Mouse (Mus musculus) ES-Bruce4 (cell line): ENCODE results near the gene Cdh6. TPM values are rescaled to one million over a fixed set of nuclear protein-coding genes. Genes with fewer than 3 reads are reported as not detected.

ENCODE experiments used
- H3K27ac ChIP-seq: 2 replicates; pipeline ENCODE4 v1.5.1; 2012; ENCODE audit warnings: low read length, inconsistent platforms; ENCODE audit not compliant: insufficient read depth
- H3K27me3 ChIP-seq: 2 replicates; pipeline ENCODE4 v1.6.1; 2012; ENCODE audit warnings: mild to moderate bottlenecking, low read length, inconsistent platforms; ENCODE audit not compliant: control insufficient read depth, poor library complexity, insufficient read depth, severe bottlenecking
- H3K36me3 ChIP-seq: 2 replicates; pipeline ENCODE4 v1.6.1; 2012; ENCODE audit warnings: inconsistent platforms, mild to moderate bottlenecking, low read length, moderate library complexity; ENCODE audit not compliant: control insufficient read depth, poor library complexity, insufficient read depth, severe bottlenecking
- H3K4me1 ChIP-seq: one replicate; pipeline ENCODE4 v1.8.1; 2011; ENCODE audit warnings: low read length; ENCODE audit not compliant: control insufficient read depth, insufficient read depth
- H3K4me3 ChIP-seq: 2 replicates; pipeline ENCODE4 v1.5.1; 2011; ENCODE audit warnings: low read depth, mild to moderate bottlenecking, low read length
- H3K9ac ChIP-seq: 2 replicates; pipeline ENCODE4 v1.6.1; 2012; ENCODE audit warnings: low read depth, mild to moderate bottlenecking, inconsistent platforms; ENCODE audit not compliant: poor library complexity, severe bottlenecking
- H3K9me3 ChIP-seq: replicated peaks from 2 replicates; pipeline ENCODE4 v1.6.1; 2012; ENCODE audit warnings: mild to moderate bottlenecking, low read length, inconsistent platforms; ENCODE audit not compliant: control insufficient read depth, poor library complexity, insufficient read depth, severe bottlenecking
- CTCF ChIP-seq: IDR thresholded peaks from one replicate; pipeline ENCODE4 v1.8.1; 2011; ENCODE audit warnings: low read depth, low read length
- EP300 ChIP-seq: IDR thresholded peaks from 2 replicates; pipeline ENCODE4 v1.6.1; 2011; ENCODE audit warnings: low read depth, low read length; ENCODE audit not compliant: insufficient read depth
- POLR2A ChIP-seq: IDR thresholded peaks from one replicate; pipeline ENCODE4 v1.8.1; 2011; ENCODE audit warnings: low read length; ENCODE audit not compliant: insufficient read depth
- polyA plus RNA-seq: library from polyadenylated mRNA; stranded (reverse); fragments of >200 nt; gene quantifications from 2 replicates; pipeline ENCODE4 v1.2.4, GENCODE M21; 2011; ENCODE audit warnings: low read depth; ENCODE audit not compliant: missing spikeins, insufficient read depth, insufficient read length

The Cdh6 gene
- polyA plus RNA-seq, 1 experiment, result 0.12 TPM

GRCm38 (mm10) chr15:13076908-13077669 lies 96.4 kb downstream of the Cdh6 start:
- Histone ChIP-seq H3K9ac (no peak overlapping the region), H3K4me1 (no peaks in the 10 kb centered on the region), H3K27ac (no peak overlapping the region), H3K4me3 (no peak overlapping the region), H3K36me3 (no peaks in the 10 kb centered on the region), H3K9me3 (no peaks in the 10 kb centered on the region), H3K27me3 (no peaks in the 10 kb centered on the region)
- TF ChIP-seq POLR2A (no peak), EP300 (no peak), CTCF (no peak)

DNA sequence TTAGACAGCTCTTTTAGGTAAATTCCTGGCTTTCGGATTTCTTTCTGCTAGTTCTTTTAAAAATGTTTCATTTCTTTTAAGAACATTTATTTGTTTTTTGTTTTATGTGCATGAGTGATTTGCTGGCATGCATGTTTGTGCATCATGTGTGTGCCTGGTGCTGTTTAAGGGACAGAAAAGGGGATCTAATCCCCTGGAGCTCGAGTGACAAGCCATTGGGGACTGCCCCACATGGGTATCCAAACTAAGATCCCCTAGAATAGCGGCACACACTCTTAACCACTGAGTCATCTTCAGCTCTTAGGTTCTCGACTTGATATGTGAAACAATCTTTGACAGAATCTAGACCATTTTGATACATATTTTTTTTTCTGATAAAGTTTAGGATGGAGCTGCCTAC lies 99.4 kb downstream of the Cdh6 start:
- Histone ChIP-seq H3K27ac (no peak overlapping the region), H3K27me3 (no peaks in the 10 kb centered on the region), H3K4me1 (no peaks in the 10 kb centered on the region), H3K4me3 (no peak overlapping the region), H3K9ac (no peak overlapping the region), H3K9me3 (no peaks in the 10 kb centered on the region), H3K36me3 (no peaks in the 10 kb centered on the region)
- TF ChIP-seq CTCF (no peak), POLR2A (no peak), EP300 (no peak)

GRCm38 (mm10) chr15:13068213-13068516 lies 105.3 kb downstream of the Cdh6 start:
- Histone ChIP-seq H3K4me1 (no peaks in the 10 kb centered on the region), H3K9ac (no peak overlapping the region), H3K27me3 (no peaks in the 10 kb centered on the region), H3K27ac (no peak overlapping the region), H3K9me3 (no peaks in the 10 kb centered on the region), H3K36me3 (no peaks in the 10 kb centered on the region), H3K4me3 (no peak overlapping the region)
- TF ChIP-seq CTCF (no peak), POLR2A (no peak), EP300 (no peak)

DNA sequence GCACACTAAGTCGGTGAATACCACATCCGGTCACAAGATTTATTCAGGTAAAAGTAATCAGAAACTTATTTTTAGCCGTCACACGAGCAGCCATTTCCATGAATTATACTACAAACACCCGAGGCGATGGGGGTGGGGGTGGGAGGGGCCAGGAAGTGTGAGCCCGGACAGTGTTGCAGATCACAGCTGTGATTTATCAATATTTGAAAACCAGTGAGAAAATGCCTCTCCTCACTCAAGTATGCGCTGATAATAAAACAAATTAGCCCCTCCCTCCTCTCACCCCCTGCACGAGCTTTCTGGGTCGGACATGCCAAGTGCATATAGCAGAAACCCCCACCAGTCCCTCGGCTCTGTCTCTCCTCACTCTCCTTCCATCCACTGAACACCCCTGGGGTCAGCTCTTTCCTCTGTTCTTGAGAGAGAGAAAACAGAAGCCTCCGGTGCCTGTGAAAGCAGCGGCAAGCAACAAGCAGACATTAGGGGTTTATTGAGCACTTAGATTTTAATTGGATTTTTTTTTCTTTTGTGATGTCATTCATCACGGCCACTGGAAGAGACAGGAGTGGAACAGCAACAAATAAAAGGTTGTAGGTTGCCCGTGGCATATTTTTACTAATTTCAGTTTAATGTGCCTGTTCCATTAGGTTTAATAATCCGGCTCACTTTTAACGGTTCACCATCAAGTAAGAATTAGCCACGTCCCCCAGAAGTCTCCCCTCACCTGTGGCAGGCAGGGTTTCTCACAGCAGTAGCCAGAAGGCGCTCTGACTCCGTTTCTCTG lies 105.9 kb downstream of the Cdh6 start:
- Histone ChIP-seq H3K9ac (no peak overlapping the region), H3K27ac (no peak overlapping the region), H3K4me3 (no peak overlapping the region), H3K27me3 (no peaks in the 10 kb centered on the region), H3K9me3 (no peaks in the 10 kb centered on the region), H3K36me3 (no peaks in the 10 kb centered on the region), H3K4me1 (no peaks in the 10 kb centered on the region)
- TF ChIP-seq POLR2A (no peak), CTCF (no peak), EP300 (no peak)

DNA sequence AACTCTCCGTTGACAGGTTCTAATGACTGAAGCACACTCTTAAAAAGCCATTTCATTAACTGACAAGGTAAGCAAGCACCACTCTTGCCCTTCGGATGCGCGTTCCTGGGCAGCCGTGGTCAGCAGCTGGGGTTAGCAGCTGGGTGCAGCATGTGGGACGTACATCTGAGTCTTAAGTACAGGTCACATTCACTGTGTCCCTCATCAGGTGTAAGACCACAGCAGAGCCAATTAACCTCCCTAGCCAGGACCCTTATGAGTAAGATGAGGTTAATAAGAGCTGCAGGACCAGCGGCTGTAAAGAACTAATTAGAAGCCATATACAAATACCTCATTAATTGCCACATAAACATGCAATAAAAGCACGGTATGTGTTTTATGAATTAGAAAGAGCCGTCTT lies 106.7 kb downstream of the Cdh6 start:
- Histone ChIP-seq H3K9ac (no peak overlapping the region), H3K4me3 (no peak overlapping the region)
- TF ChIP-seq POLR2A (no peak), CTCF (no peak), EP300 (no peak)

DNA sequence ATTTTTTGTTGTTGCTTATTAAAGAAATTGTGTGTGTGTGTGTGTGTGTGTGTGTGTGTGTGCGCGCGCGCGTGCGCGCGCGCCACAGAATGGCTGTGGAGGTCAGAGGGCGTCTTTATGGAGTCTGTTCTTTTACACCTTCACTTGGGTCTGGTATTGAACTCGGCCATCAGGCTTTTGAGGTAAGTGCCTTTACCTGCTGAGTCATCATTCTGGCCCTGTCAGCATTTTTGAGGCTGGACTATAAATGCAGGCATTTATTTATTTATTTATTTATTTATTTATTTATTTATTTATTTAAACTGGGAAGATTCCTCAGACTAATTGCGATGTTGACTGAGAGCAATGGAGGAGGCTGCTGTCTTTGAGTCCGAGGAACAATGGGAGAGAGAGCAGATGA lies 109.8 kb downstream of the Cdh6 start:
- Histone ChIP-seq H3K27ac (no peak overlapping the region), H3K9me3 (no peaks in the 10 kb centered on the region), H3K9ac (no peak overlapping the region), H3K4me1 (no peaks in the 10 kb centered on the region), H3K4me3 (no peak overlapping the region), H3K36me3 (no peaks in the 10 kb centered on the region), H3K27me3 (no peaks in the 10 kb centered on the region)
- no peak for TF ChIP-seq POLR2A
- TF ChIP-seq CTCF, result no peak
- no peak for TF ChIP-seq EP300

More for the DNA sequence above, 106.7 kb downstream of the Cdh6 start:
- no peaks in the 10 kb centered on the region for H3K9me3 ChIP-seq
- no peaks in the 10 kb centered on the region for H3K36me3 ChIP-seq
- no peaks in the 10 kb centered on the region for H3K4me1 ChIP-seq
- no peaks in the 10 kb centered on the region for H3K27me3 ChIP-seq
- no peak overlapping the region for H3K27ac ChIP-seq
